Mouse (Mus musculus): ENCODE data around the gene Gm49337. TPM values are rescaled to one million over a fixed set of nuclear protein-coding genes. Genes with fewer than 3 reads are reported as not detected.

The Gm49337 gene
- polyA plus RNA-seq, 1 experiment from 2014 or later = not detected

DNA sequence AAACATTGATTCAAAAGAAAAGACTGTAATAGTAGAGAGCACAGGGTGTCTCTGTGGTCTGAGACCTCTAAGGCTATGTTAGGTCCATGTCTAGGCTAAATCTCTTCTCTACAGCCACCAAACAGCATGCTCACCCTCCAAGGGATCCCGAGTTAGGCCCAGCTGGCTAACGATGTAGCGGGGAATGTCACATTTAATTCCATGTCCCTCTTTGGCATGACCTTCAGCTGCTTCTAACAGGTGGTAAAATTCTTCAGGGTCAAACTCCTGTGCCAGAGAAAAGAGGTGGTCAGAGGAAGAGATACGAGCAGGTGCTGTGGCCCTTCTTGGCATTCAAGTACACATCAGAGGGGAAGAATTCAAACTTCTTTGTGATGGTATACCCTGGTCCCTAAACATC, 144.4 kb downstream of the Gm49337 start:
- Histone ChIP-seq H3K4me3 (no peak overlapping the region), H3K9me3 (replicated peaks) (no peaks in the 10 kb centered on the region), H3K27ac (no peak overlapping the region), H3K27me3 (ENCODE audit: low read depth, poor library complexity, severe bottlenecking) (no peaks in the 10 kb centered on the region), H3K36me3 (peaks cover 99% of the 10 kb centered on the region), H3K4me1 (no peaks in the 10 kb centered on the region)
- WGBS = 89% methylated on average over 4 of the region's 4 CpGs
- no peak for DNase-seq (ENCODE audit: low spot score)

GRCm38 (mm10) chr4:116322127-116322526, 148.9 kb downstream of the Gm49337 start:
- H3K27ac ChIP-seq = no peak overlapping the region
- H3K9me3 ChIP-seq (replicated peaks) = no peaks in the 10 kb centered on the region
- peaks cover 95% of the 10 kb centered on the region for H3K36me3 ChIP-seq
- no peak for DNase-seq (ENCODE audit: low spot score)
- no peaks in the 10 kb centered on the region for H3K27me3 ChIP-seq (ENCODE audit: low read depth, poor library complexity, severe bottlenecking)
- 91% methylated on average over 6 of the region's 6 CpGs for WGBS
- H3K4me3 ChIP-seq = no peak overlapping the region
- no peaks in the 10 kb centered on the region for H3K4me1 ChIP-seq

DNA sequence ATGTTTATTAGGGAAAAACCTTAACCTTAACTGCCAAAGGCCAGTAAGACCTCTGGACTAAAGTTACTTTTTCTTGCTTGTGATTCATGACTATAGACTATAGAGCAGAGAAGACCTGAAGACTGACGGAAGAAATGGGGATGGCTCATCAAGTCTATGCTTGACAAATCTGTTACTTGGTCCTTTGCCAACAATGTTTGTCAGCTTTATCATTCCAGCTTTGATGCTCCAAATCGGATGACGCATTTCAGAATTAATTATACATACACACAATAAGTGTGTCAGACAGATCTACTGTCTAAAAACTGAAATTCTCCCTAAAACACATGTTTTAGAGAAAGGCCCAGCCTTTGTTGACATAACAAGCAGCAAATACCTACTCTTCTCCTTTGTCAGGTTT, 156.1 kb downstream of the Gm49337 start:
- H3K36me3 ChIP-seq = peaks cover 64% of the 10 kb centered on the region
- 95% methylated on average over 3 of the region's 3 CpGs for WGBS
- no peak for DNase-seq (ENCODE audit: low spot score)

GRCm38 (mm10) chr4:116336294-116336693, 163.1 kb downstream of the Gm49337 start:
- 79% methylated on average over 1 of the region's 1 CpGs for WGBS
- Histone ChIP-seq H3K9me3 (replicated peaks) (no peaks in the 10 kb centered on the region), H3K27ac (no peak overlapping the region), H3K4me3 (no peak overlapping the region), H3K4me1 (no peaks in the 10 kb centered on the region), H3K27me3 (ENCODE audit: low read depth, poor library complexity, severe bottlenecking) (no peaks in the 10 kb centered on the region), H3K36me3 (peaks cover 8% of the 10 kb centered on the region; the same call in 1 of the 2 replicates)
- no peak for DNase-seq (ENCODE audit: low spot score)

More for the DNA sequence above, 156.1 kb downstream of the Gm49337 start:
- Histone ChIP-seq H3K4me3 (no peak overlapping the region), H3K9me3 (replicated peaks) (no peaks in the 10 kb centered on the region), H3K27ac (no peak overlapping the region), H3K27me3 (ENCODE audit: low read depth, poor library complexity, severe bottlenecking) (no peaks in the 10 kb centered on the region), H3K4me1 (no peaks in the 10 kb centered on the region)

GRCm38 (mm10) chr4:116342119-116342518, 168.9 kb downstream of the Gm49337 start:
- H3K4me1 ChIP-seq = no peaks in the 10 kb centered on the region
- peak; percentile 45 for DNase-seq (ENCODE audit: low spot score)
- no peak overlapping the region for H3K27ac ChIP-seq
- H3K36me3 ChIP-seq = no peaks in the 10 kb centered on the region
- H3K4me3 ChIP-seq = no peak overlapping the region
- H3K9me3 ChIP-seq (replicated peaks) = no peaks in the 10 kb centered on the region
- H3K27me3 ChIP-seq (ENCODE audit: low read depth, poor library complexity, severe bottlenecking) = no peaks in the 10 kb centered on the region

Other genes with a start within 250 kb of the Gm49337 start
- gene Dmbx1, start 233.5 kb upstream of the Gm49337 start, polyA plus RNA-seq (2016; fragmentation: Nextera tagmentation; extraction: Ambion mirVana) = 0.05 and 0.11 TPM in 2 replicates
- gene Faah, start 155.5 kb upstream of the Gm49337 start, polyA plus RNA-seq (2016; fragmentation: Nextera tagmentation; extraction: Ambion mirVana) = 0.49 and 0.58 TPM in 2 replicates
- 16.5 and 17.8 TPM in 2 replicates for gene Nsun4, start 119.5 kb upstream of the Gm49337 start, polyA plus RNA-seq (2016; fragmentation: Nextera tagmentation; extraction: Ambion mirVana)
- 486 and 492 TPM in 2 replicates for gene Uqcrh, start 98.3 kb upstream of the Gm49337 start, polyA plus RNA-seq (2016; fragmentation: Nextera tagmentation; extraction: Ambion mirVana)
- 73.4 and 81.0 TPM in 2 replicates for gene Lrrc41, start 98.1 kb upstream of the Gm49337 start, polyA plus RNA-seq (2016; fragmentation: Nextera tagmentation; extraction: Ambion mirVana)
- gene Rad54l, start 49.7 kb upstream of the Gm49337 start, polyA plus RNA-seq (2016; fragmentation: Nextera tagmentation; extraction: Ambion mirVana) = 83.3 and 85.2 TPM in 2 replicates
- 59.2 and 67.7 TPM in 2 replicates for gene Pomgnt1, start 49.5 kb upstream of the Gm49337 start, polyA plus RNA-seq (2016; fragmentation: Nextera tagmentation; extraction: Ambion mirVana)
- gene Lurap1, start 22.0 kb upstream of the Gm49337 start, polyA plus RNA-seq (2016; fragmentation: Nextera tagmentation; extraction: Ambion mirVana) = 1.6 and 2.2 TPM in 2 replicates
- not detected in 2 replicates for gene Tspan1, start 5.8 kb upstream of the Gm49337 start, polyA plus RNA-seq (2016; fragmentation: Nextera tagmentation; extraction: Ambion mirVana)
- not detected in 2 replicates for gene 1700042G07Rik, start within 50 bp of the Gm49337 start, polyA plus RNA-seq (2016; fragmentation: Nextera tagmentation; extraction: Ambion mirVana)
- gene Pik3r3, start 48.2 kb downstream of the Gm49337 start, polyA plus RNA-seq (2016; fragmentation: Nextera tagmentation; extraction: Ambion mirVana) = 26.6 and 45.2 TPM in 2 replicates